Mouse (Mus musculus) brain, embryonic 14.5 days (tissue): ENCODE results near the gene Btbd9. TPM values are rescaled to one million over a fixed set of nuclear protein-coding genes. Genes with fewer than 3 reads are reported as not detected.
"Not testable (repeated sequence)": the region's sequence is repeated elsewhere in the genome, so short reads cannot be mapped to it uniquely, and the experiment has no call there.

Source experiments
- DNase-seq: peaks from one replicate; pipeline ENCODE4 v3.0.0-alpha.2; 2011; ENCODE audit warnings: low read depth
- CTCF ChIP-seq: fragments of 200-500 bp; IDR thresholded peaks from 2 replicates; pipeline ENCODE4 v1.5.1; 2012; ENCODE audit warnings: inconsistent platforms, mild to moderate bottlenecking, moderate library complexity, borderline replicate concordance; ENCODE audit not compliant: insufficient read depth, insufficient read length; ENCODE audit errors: extremely low read depth
- POLR2A ChIP-seq: fragments of 200-500 bp; IDR thresholded peaks from 2 replicates; pipeline ENCODE4 v1.6.1; 2012; ENCODE audit warnings: mild to moderate bottlenecking, inconsistent platforms, borderline replicate concordance; ENCODE audit not compliant: poor library complexity, insufficient read depth, insufficient read length, severe bottlenecking; ENCODE audit errors: extremely low read depth
- polyA plus RNA-seq: library from polyadenylated mRNA; depleted of rRNA; stranded (reverse); fragments of >200 nt; gene quantifications from 2 replicates; pipeline ENCODE4 v1.2.3, GENCODE M21; 2012

Btbd9 gene
- polyA plus RNA-seq, 1 experiment = 72.5 TPM

DNA sequence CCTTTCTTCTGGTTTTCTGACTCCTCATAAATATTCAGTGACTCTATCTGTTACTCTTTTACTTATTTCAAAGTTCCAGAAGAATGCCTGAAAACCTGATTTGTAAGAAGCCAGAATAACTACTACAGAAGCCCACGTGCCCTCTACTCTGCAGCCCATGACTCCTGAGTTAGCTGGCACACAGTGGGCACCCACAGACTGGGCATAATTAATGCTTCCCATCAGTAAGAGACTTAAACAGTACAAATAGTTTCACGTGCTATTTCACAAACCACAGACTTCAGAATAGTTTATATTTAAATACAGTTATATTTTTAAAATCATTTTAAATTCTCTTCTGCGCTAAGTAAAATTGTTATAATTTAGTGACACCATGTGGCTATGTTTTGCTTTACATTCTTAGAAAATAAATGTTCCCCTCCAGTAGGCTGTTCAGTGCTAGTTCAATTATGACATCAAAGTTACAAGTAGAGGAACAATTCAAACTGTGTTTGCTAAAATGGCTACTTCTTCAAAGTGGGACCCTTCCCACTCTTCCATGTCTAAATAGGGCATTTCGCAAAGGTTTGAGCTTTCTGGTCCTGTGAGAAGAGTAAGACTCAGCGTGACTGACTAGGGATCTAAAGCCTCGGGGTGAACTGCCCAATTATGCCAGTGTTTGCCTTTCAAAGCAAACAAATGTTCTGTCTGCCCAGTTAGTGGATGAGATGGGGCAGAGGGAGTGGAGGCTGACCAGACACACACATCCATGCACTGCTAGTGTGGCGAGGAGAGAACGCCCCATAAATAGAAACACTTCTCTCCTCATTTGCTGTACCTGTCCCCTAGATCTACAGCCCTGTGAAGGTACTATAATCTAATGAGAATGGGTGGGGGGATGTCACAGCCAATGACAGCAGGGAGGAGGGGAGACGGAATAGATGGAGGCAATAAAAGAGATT is 68.4 kb downstream of the Btbd9 start:
- peak; percentile 42 for DNase-seq
- TF ChIP-seq POLR2A (no peak), CTCF (no peak)

DNA sequence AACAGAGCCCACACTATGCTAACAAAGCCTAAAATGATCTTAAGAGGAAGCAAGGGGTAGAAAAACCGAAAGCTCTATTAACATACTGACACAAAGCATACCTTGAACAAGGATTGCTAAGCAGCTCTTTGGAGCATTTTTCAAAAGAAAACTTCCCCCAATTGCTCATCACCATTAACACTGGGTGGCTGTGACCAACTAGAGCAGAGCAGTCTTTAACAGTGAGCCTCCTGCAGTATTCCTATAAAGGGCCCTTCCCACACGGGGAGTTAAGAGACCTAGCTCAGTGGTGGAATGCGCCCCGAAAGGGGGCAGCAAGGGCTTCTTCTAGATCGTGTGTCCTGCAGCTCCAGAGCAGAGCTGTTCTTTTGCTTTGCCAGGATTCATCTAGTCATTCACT is 69.4 kb downstream of the Btbd9 start:
- peak; percentile 39 for DNase-seq
- no peak for TF ChIP-seq CTCF
- TF ChIP-seq POLR2A = no peak

DNA sequence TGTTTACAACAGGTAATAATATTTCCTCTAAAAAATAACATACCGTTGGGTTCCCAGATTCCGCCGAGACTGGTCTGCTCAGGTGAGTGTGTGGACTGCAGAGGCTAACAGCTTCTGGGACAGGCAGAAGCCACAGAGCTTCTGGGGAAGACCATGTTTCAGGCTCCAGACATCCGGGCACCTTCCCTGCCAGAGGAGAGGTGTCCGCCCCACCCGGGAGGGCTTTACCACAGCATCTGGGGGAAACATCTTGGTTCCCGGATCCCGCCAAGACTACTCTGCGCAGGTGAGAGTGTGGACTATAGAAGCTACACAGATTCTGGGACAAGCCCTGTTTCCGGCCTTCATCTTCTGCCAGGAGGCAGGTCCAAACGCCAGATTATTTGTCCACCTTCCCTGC is 76.7 kb downstream of the Btbd9 start:
- not testable (repeated sequence) for DNase-seq

DNA sequence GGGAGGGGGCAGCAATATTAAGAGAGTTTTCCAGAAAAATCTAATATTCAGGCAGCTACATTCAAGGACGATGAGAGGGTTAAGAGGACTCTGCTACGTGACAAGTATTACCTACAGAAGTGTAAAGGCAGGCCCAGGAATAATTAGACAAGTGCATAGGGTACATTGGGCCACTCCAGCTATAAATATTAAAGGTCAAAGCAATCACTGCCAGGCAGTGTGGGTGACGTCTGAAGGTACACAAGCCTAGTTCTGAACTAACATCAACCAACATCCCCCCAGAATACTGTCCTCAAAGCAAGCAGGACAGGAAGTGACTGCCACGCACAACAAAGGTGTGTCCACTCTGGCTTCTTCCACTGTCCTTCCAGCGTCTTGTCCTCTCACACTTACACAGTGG is 77.5 kb downstream of the Btbd9 start:
- no peak for DNase-seq
- TF ChIP-seq CTCF = no peak

DNA sequence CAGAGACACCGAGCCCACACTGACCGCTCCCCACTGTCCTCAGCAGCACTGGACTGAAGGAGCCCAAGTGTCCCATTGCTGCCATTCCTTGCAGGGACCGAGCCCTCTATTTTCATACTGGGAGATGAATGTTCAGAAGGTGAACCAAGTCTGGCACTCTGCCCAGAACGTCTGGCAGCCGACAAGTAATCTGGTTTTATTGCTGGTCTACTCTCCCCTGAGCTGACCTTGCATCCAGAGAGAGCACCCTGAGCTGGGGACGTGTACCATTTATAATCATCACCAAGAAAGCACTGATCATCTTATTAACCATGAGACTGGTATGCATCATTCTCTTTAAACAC is 77.9 kb downstream of the Btbd9 start:
- no peak for TF ChIP-seq CTCF
- TF ChIP-seq POLR2A = no peak
- DNase-seq = peak; percentile 88

DNA sequence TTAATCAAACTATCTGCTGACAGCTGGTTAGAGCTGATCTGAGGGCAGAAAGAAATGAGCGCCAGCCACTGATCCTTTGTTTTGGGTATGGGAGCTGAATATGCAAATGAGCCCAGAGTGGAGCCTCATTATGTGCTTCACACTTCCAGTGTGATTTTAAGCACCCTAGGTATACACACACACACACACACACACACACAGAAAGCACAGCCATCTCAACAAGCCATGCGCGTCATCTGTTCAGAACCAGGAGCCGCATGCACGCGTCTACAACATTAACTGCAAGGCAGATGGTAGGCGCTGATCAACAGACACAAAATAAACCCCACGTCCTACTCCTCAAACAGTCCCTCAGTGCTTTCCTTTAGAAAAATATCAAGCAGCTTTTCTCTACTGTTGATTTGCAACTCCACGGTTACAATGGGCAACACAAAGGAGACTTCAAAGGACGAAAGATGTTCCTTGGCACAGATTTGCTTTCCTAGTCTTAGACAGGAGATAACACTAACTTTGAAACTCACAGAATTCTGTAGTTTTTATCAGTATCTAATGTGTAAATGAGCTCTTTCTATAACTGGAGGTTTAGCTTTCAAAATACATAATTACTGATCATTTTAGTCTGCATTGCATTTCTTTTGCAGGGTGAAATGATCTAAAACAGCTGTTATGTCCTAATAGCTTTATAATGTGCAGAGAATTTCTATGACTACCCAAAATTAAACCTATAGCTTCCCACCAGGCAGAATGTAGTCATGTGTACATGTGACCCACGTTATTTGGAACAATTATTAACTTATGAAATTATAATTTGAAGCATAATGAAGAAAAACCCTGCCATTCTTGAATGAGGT is 78.5 kb downstream of the Btbd9 start:
- TF ChIP-seq POLR2A (no peak), CTCF (no peak)

DNA sequence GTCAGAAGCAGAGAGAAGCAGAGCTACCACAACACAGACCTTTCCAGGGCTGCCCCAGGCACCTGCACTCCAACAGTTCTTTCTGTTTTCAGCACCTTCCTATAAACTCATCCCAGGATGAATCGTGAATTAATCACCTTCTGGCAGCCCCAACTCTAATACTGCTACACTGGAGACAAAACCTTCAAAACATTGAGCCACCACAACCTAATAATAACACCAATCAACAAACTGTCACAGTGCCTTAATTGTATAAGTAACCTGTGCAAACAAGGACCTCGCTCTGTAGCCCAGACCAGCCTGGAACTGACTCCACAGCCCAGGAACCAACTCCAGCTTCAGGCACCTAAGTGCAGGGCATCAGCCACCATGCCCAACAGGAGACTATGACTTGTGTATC is 80.7 kb downstream of the Btbd9 start:
- DNase-seq = no peak
- TF ChIP-seq POLR2A = no peak
- no peak for TF ChIP-seq CTCF

More for the DNA sequence above, 78.5 kb downstream of the Btbd9 start:
- peak; percentile 96 for DNase-seq

DNA sequence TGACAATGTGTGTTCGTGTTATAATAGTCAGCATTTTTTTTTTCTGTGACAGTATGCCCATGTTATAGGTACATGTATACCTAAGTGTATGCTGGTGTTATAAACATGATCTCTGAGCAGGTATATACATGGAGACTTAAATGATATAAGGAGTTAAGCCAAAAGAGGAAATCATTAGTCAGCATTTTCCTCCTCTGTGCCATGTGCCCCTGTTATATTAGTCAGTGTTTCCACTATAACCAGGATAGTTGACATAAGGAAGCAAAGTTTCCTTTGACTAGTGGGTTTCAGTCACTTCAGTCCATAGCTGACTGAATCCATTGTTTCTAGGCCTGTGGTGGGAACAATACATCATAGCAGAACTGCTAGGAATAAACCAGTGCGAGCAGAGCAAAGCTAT is 81.1 kb downstream of the Btbd9 start:
- DNase-seq = no peak
- TF ChIP-seq POLR2A (no peak), CTCF (no peak)

DNA sequence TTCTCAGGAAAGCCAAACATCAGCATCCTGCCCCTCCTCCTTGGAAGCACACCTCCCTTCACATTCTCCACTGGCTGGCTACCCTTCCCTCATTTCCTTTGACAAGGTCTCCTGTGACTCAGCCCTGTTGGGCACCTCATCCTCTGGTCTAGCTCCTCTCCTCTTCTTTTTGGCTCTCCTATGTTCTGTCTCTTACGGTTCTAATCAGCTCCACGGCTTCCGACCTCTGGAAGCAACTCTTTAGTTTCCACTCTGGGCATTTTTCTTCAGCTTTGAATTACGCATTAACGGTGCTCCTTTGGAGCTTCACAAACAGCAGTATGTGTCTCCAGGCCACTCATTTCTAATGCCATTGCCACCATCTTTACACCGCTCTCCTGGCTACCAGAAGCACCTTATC is 82.8 kb downstream of the Btbd9 start:
- TF ChIP-seq CTCF (no peak), POLR2A (no peak)
- DNase-seq = no peak

DNA sequence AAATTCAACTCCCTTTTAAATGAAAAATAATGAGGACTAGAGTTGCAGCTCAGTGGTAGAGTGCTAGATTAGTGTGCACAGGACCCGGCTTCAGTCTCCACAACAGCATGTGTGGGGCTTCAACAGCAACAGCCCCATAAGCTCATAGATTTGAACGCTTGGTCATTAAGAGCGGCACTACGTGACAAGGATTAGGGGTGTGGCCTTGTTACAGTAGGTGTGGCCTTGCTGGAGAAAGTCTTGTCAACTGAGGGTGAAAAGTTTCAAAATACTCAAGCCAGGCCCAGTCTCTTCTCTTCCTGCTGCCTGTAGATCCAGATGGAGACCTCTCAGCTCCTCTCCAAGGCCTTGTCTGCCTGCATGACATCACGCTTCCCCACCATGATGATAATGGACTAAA is 84.1 kb downstream of the Btbd9 start:
- no peak for DNase-seq
- TF ChIP-seq CTCF = no peak
- TF ChIP-seq POLR2A = no peak

DNA sequence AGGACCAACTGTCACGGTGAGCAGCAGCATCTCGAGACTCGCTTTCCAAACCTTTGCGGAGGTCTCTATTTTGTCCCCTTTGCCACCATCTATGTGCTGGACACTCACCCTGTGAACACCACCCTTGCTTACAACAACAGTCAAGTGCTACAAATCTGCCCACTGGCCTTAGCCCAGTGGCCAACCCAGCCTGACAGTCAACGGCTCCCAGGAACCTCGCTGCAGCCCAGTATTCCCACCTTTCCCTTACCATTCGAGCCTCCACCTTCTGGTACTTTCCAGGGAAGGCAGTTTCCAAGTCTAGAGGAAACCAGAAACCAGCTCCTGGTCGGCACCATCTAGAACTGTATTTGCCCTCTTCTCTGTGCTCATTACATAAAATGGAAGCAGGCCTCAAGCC is 84.7 kb downstream of the Btbd9 start:
- DNase-seq = no peak
- TF ChIP-seq CTCF (no peak), POLR2A (no peak)

DNA sequence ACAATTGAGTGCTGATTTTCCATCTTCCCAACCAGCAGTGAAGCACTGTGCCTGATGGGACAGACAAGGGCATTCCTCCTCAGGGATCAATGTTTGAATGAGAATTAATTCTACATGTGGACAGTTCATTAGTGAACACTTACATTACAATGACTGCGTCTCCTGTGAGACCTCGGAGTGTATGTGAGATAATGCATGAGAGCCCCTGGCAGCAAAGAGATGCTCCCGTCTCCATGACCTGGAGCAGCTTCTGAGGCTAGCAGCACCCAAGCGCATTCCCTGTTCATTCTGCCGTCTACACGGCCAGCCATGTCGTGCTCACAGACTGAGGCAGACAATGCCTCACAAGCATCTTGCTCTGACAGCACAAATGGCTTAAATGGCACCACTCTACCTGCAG is 85.7 kb downstream of the Btbd9 start:
- TF ChIP-seq CTCF (no peak), POLR2A (no peak)
- no peak for DNase-seq
